Mouse (Mus musculus) embryo, embryonic 9.5 days (tissue): ENCODE data around the gene Zfp566.

Experiments used
- DNase-seq: peaks from one replicate; pipeline ENCODE4 v3.0.0-alpha.2; 2017; ENCODE audit errors: extremely low spot score

Gene Zfp566

GRCm38 (mm10) chr7:30060341-30060740 is 30.0 kb downstream of the Zfp566 start:
- no peak for DNase-seq

GRCm38 (mm10) chr7:30053591-30053990 is 36.7 kb downstream of the Zfp566 start:
- DNase-seq: peak; percentile 24

GRCm38 (mm10) chr7:30050882-30051548 is 39.3 kb downstream of the Zfp566 start, which contains the start of gene Zfp14:
TSS of gene Zfp14 (minus strand) at chr7:30051380.
- peak; percentile 90 for DNase-seq

- no peak for DNase-seq
Observed at GRCm38 (mm10) chr7:30048126-30048525, 42.2 kb downstream of the Zfp566 start.

GRCm38 (mm10) chr7:30044354-30044753 is 46.0 kb downstream of the Zfp566 start:
- no peak for DNase-seq

GRCm38 (mm10) chr7:30034331-30034730 is 56.0 kb downstream of the Zfp566 start:
- DNase-seq: no peak

- no peak for DNase-seq
Observed at GRCm38 (mm10) chr7:30031379-30031778, 58.9 kb downstream of the Zfp566 start.

GRCm38 (mm10) chr7:30030677-30031076 is 59.6 kb downstream of the Zfp566 start:
- DNase-seq: no peak

- DNase-seq: no peak
Observed at GRCm38 (mm10) chr7:30028572-30028971, 61.8 kb downstream of the Zfp566 start.
